Mouse (Mus musculus) fibroblast of lung, adult 2 months (primary cell): ENCODE results near the gene Pex6.

ENCODE experiments used
- DNase-seq: peaks from one replicate; pipeline ENCODE4 v3.0.0-alpha.2; 2011; ENCODE audit warnings: low read depth

The Pex6 gene

GRCm38 (mm10) chr17:46710959-46711597 is at the start of gene Pex6:
TSS of gene Pex6 (plus strand) at chr17:46711463.
- DNase-seq, result peak; percentile 56

GRCm38 (mm10) chr17:46661981-46662380 is 49.3 kb upstream of the Pex6 start:
- DNase-seq, result no peak

- DNase-seq, result no peak
Observed at GRCm38 (mm10) chr17:46662730-46663129, 48.5 kb upstream of the Pex6 start.

GRCm38 (mm10) chr17:46667712-46668111 is 43.6 kb upstream of the Pex6 start:
- no peak for DNase-seq

- no peak for DNase-seq
Observed at GRCm38 (mm10) chr17:46669911-46670310, 41.4 kb upstream of the Pex6 start.

GRCm38 (mm10) chr17:46673850-46674529 is 37.3 kb upstream of the Pex6 start, which contains the start of gene Rrp36:
TSS of gene Rrp36 (minus strand) at chr17:46674352.
- peak; percentile 93 for DNase-seq

GRCm38 (mm10) chr17:46674530-46675283 is 36.6 kb upstream of the Pex6 start:
- no peak for DNase-seq

- DNase-seq, result no peak
Observed at GRCm38 (mm10) chr17:46678416-46678815, 32.8 kb upstream of the Pex6 start, which contains the start of gene Mea1. TSS of gene Mea1 (plus strand) at chr17:46678793.

GRCm38 (mm10) chr17:46678911-46679310 is 32.4 kb upstream of the Pex6 start:
- DNase-seq, result no peak

- no peak for DNase-seq
Observed at GRCm38 (mm10) chr17:46679843-46680759, 31.2 kb upstream of the Pex6 start.

- DNase-seq, result peak; percentile 97
Observed at GRCm38 (mm10) chr17:46680760-46681373, 30.4 kb upstream of the Pex6 start, which contains the start of gene Klhdc3. TSS of gene Klhdc3 (minus strand) at chr17:46680914.

GRCm38 (mm10) chr17:46681466-46682118 is 29.7 kb upstream of the Pex6 start:
- DNase-seq, result no peak

- no peak for DNase-seq
Observed at GRCm38 (mm10) chr17:46682654-46683389, 28.4 kb upstream of the Pex6 start.

GRCm38 (mm10) chr17:46685913-46686312 is 25.4 kb upstream of the Pex6 start:
- DNase-seq, result no peak

- no peak for DNase-seq
Observed at GRCm38 (mm10) chr17:46690665-46691064, 20.6 kb upstream of the Pex6 start.

- DNase-seq, result no peak
Observed at GRCm38 (mm10) chr17:46691390-46691789, 19.9 kb upstream of the Pex6 start.

GRCm38 (mm10) chr17:46694517-46695063 is 16.7 kb upstream of the Pex6 start:
- DNase-seq, result no peak

- DNase-seq, result no peak
Observed at GRCm38 (mm10) chr17:46698515-46698914, 12.7 kb upstream of the Pex6 start.

GRCm38 (mm10) chr17:46699245-46699644 is 12.0 kb upstream of the Pex6 start:
- DNase-seq, result no peak

- no peak for DNase-seq
Observed at GRCm38 (mm10) chr17:46699912-46700311, 11.4 kb upstream of the Pex6 start.
